Mouse (Mus musculus): ENCODE results near the gene Alkbh2.

DNA sequence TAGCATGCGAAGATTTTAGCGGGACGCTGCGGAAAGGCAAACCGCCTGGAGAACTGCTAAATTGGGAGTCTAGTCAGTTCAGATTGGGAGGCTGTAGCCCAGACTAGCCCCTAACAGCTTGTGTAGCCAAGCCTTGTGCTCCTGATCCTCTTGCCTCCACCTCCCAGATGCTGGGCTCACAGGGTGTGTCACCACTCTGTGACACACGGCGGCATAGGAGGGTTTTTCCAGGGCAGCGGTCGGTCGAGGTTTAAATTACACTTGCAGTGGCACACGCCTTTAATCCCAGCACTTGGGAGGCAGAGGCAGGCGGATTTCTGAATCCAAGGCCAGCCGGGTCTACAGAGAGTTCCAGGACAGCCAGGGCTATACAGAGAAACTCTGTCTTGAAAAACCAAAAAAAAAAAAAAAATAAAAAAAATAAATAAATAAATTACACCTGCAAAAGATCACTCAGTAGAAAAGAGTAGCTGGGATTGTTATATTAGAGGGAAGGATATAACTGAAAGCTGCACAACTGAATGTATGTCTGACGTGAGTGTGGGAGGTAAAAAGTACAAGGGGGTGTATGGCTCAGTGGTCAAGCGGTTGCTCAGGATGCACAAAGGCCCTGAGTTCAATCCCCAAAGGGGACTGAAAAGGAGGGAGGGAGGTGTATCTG lies 1.7 kb upstream of the Alkbh2 start:
- no peak for TF ChIP-seq GATA1 (IDR thresholded peaks at IDR 0.05; ENCODE audit: low read length)
- no peak for TF ChIP-seq TAL1 (IDR thresholded peaks at IDR 0.05; ENCODE audit: low read length)
